Mouse (Mus musculus) left cerebral cortex, adult 11 months (tissue): Measurements from ENCODE around the gene Aspdh.

Source experiments
- DNase-seq: peaks from one replicate; pipeline ENCODE4 v3.0.0; 2022; ENCODE audit warnings: low spot score

The Aspdh gene

DNA sequence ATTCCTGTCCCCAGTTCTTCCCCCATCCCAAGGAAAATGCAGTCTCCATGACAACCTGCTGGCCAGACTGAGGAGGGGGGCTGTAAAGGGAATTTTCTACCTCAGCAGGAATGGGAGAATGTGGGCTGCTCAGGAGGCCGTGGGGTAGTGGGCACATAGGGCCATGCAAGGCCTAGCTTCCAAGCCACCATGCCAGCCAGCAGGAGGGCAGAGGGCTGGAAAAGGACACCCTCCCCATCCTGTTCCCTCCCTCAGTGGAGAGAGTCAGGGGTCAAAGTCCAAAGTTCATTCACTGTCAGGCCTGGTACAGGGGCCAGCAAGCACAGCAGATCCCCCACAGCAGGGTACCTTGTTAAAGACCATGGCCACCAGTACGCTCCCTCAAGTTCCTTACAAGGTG is at the start of gene Aspdh:
Aspdh (plus strand) TSS at position 281 of the 400 bp plus-strand sequence.
- DNase-seq: no peak

DNA sequence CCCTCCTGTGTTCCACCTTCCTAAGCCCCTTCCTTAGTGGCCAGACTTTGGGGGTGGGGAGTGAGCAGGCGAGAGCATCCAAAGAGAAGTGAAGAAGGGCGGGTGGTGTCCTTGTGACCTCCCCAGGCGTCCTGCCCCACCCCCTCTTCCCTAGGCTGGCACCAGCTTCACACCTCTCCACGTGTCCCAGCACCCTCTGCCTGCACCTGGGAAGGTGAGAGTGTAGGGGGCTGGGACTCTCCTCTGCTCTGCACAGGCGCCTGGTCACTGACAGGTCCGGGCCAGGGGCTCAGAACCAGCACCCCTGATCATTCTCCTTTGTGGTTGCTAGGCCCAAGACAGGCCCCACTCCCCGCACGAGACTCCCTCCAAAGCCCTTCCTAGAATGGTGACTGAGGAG is 37.5 kb upstream of the Aspdh start:
- DNase-seq: no peak

DNA sequence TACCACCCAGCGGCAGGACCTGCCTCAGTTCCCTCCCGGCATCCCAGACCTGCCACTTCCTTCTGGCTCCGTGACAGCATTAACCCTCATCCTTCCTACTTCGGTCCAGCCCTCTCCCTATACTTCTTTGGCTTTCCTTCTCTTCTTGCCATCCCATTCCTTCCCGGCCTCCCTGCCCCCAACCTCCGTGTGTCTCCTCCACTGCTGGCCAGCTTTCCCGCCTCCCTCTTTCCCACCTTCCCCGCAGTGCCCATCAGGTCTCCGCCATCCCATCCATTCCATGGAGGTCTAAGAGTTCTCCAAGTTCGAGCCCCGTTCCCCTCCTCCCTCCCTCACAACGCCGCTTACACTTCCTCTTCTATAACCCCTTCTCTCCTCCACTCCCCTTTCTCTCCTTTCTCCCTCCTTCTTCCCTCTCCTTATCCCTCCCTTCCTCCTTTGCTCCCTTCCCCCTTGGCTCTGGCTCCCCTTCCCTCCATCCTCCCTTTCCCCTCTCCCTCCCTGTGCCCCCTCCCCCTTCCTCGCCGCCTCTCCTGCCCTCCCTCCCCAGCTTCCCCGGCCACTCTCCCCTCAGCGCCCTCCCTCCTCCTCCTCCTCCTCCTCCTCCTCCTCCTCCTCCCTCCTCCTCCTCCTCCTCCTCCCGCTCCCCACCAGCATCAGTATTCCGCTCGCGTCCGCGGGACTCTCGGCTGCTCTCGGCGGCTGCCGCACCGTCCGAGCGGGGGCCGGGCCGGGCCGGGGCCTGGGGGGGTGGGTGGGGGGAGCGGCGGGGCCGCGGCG is 36.8 kb upstream of the Aspdh start:
- no peak for DNase-seq

DNA sequence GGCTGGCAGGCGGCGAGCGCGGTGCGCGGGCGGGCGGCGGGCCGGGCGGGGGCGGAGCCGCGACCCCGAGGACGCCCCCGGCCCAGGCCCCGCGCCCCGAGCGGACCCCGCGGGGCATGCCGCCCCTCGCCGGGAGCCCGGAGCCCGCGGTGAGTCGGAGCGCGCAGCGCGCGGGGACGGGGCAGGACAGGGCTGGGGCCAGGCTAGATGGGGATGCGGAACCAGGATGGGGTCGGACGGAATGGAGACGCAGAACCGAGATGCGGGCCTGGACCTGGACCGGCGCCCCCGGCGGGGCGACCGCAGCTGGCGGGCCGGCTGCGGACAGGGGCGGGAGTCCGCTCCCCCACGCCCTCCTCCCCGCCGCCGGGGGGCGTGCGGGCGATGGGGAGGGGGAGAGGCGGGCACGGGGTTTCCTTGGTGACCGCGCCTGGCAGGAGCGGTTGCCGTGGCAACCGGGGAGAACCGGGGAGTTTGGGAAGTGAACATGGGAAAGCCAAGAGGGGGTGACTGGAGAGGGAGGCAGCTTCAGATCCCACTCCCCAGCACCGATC is 36.1 kb upstream of the Aspdh start, which contains the start of gene Lrrc4b:
Lrrc4b (plus strand) TSS at position 51 of the 554 bp plus-strand sequence.
- DNase-seq: peak; percentile 65

DNA sequence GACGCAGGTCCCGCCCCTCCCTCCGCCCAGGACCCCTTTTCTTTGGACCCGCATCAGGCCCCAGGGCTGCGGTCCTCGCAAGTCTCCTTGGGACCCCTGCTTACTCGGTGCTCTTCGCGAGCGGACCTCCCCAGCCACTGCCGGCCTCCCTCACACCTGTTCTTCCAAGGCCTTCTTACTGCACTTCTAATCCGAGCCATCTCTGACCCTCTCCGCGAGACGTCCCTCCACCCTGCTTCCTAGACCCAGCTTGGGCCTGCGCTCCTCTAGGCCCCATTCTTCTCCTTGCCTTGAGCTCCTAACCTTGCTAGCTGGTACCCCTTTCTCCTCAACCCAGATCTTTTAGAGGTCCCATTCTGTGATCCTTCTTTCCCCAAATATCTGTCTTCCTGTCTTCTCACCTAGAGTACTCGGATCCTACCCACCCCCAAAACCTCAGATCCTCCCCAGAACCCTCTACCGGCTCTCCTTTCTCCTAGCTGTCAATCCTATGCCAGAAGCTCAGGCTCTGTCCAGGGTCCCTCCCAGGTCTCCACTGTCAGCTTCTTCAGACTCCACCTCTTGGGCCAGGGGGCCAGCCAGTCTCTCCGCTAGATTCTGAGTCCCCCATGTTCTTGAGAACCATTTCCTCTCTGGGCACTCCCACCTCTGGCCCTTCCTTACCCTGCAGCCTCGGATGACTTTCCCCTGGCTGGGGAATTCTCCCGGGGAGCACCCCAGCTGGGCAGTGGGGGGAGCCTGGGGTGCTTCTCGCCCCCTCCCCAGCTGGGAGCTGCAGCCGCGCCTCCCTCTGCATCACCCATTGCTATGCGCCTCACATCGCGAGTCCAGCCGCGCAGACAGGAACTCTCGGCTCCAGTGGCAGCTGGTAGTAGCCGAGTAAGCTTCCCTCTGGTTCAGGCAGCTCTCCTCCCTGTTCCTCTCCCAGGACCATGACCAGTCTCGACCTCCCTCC is 35.4 kb upstream of the Aspdh start:
- no peak for DNase-seq

DNA sequence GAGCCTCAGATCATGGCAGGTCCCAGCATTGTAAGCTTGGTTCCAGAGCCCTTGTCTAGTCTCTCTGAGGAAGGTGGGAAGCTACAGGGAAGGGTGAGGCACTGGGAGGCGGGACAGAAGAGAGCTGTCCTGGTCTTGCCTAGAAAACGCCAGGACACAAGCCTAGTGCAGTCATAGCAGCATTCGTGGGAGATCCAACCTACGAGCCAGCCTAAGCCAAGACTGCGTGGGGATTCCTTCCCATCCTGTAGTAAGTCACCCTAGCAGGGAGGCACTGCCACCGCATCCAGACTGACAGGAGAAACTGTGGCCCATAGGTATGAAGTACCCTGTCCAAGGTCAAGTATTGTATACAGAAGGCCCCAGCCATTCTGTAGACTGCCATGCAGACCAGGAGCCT is 32.6 kb upstream of the Aspdh start:
- DNase-seq: no peak

DNA sequence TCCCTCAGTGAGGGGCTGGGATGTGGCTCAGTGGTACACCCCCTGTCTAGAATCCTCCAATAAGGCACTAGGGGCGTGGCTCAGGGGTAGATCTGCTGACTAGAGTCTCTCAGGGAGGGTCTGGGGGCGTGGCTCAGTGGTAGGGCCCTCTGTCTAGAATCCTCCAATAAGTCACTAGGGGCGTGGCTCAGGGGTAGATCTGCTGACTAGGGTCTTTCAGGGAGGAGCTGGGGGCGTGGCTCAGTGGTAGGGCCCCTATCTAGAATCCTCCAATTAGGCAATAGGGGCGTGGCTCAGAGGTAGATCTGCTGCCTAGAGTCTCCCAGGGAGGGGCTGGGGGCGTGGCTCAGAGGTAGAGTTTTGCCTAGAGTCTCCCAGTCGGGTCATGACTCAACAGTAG is 31.8 kb upstream of the Aspdh start:
- peak; percentile 42 for DNase-seq

DNA sequence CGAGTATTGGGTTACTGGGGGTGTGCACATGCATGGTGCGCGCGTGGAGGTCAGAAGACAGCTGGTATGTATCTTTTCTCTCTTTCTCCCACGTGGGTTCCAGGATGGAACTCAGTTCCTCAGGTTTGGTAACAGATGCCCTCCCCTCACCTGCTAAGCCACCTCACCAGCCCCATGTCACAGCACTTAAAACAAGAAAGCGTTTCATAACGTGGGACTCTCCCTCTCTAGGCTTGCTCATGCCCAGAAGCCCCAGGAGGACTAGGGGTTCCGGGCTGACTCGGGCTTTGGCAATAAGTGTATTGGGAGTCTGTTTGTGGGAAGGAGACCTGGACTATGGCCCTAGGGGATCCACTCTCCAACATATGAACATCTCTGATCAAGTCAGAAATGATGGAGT is 31.1 kb upstream of the Aspdh start:
- DNase-seq: no peak

DNA sequence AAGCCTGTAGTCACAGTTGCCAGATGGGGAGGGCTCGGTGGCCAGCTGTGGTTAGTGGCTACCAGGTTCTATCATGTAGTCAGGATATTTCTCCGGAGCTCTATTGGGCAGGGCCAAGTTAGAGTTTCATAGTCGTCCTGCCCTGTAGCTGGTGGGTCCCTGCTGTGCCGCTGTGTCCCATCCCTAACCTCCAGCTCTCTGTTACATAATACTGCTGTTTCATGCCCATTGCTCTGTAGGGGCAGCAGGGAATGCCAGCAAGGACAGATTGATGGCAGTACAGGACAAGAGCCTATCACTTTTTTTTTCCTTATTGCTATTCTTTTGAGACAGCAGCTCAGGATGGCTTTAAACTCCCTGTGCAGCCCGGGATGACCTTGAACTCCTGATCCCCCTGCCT is 29.4 kb upstream of the Aspdh start:
- DNase-seq: no peak

DNA sequence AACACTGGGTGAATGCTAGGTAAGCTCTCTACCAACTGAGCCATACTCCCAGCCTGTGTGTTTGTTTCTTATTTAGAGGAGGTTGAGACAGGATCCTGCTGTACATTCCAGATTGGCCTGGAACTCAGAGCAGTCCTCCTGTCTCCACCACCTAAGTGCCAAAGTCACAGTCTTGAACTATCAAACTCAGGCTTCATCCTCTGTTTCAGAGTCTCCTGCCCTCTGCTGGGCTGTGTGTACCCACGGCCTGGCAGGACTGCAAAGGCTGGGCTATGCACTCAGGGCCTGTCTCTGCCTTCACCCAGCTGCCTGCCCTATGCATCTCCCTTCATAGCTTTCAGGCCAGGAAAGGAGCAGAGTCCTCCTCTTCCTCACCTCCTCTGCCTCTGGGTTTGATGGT is 28.9 kb upstream of the Aspdh start:
- no peak for DNase-seq

DNA sequence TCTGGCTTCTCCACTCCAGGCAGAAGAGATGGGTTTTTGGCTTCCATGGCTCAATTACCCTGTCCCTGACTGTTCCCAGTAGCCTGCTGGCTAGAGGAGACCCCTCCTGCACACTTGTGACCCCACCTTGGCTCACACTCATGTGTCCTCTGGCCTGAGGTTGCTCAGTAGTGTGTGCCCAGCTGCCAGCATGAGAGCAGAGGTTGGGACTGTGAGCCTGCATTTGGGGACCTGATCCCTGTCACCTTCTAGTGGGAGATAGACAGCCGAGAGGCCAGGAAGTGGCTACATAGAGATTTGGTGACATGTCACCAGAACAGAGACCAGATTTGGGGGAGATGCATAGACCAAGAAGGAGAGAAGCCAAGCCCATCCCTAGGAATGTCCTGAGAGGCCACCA is 28.0 kb upstream of the Aspdh start:
- DNase-seq: no peak

DNA sequence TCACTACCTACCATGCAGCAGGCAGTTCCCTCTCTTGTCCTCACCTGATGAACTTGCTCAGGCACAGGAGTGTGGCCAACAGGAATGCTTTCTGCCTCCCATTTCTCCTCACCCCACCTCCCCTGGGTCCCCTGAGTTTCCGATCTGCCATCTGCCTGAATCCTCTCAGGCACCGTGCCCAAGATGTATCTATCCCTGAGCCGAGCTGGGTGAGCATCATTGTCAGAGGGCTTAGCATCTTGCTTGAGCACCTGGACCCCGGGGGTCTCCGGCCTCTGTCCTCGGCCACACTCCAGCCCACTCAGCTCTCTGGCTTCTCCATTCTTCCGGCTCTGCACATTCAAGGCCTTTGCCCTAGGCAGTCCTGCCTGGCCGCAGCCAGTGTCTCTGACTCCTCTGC is 27.3 kb upstream of the Aspdh start:
- no peak for DNase-seq

DNA sequence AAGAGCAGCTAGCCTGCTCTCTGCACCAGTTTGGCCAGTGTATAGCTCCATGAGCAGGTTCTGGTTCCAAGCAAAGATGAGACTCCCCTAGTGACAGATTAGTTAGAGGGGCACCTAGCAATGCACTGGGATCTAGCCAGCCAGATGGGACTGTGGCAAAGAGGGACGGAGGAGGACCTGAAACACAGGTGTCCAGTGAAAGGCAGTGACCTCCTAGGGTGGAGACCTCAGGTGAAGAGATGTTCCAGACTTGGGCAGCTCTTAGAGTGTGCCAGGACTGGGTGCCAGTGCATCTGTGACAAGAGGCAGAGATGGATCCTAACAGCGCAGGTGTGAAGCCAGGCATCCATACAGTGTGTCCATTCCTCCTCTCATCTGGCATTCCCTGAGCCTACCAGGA is 25.5 kb upstream of the Aspdh start:
- no peak for DNase-seq

DNA sequence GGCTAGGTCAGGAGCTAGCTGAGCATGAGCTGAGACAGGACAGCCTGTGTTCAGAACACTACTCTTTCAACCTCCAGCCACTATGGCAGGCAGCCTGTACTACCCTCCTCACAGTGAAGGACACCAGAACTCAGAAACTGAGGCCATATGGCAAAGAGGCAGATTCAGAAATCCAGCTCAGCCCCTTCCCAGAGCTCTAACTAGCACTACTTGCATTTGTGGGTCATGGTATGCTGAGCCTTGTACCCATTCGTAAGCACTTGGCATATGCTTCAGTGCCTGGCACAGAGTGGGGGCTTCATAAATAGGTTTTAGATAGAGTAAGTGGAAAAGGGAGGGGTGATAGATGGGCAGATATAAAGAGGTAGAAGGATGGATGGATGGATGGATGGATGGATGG is 24.7 kb upstream of the Aspdh start:
- no peak for DNase-seq

DNA sequence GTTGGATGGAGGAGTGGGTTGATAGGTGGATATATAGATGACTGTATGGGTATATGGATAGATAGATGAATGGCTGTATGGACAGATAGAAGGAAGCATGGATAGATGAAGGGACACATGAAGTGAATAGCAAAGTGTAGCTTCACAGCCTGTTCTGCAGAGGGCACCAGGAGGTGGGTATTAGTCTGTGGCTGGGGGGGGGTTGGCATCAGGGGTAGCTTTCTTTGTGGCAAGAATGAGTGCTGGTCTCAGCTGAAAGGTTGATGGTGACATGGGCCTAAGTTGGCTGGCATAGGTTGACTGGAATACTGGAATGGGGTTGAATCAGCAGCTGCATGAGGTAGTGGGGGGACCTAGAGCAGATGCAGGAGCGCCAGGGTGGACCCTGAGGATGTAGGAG is 24.0 kb upstream of the Aspdh start:
- DNase-seq: no peak

DNA sequence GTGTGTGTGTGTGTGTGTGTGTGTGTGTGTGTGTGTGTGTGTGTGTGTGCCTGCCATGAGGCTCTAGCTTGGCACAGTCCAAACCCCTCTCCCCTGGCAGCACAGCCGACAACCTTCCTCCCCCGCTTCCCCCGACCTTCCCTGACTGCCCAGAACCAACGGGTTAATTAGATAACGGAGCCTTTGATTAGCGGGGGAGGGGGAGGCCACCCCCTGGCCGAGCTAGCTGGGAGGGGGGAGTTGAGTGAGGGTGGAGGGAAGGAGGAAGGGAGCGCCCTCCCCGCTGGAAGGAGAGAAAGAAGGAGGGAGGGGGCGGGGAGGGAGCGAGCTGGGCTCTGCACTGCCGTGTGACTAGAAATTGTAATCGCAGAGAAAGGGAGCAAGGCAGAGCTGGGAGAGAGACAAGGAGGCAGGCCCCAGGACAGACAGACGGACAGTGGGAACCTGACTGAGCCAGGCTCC is 23.5 kb upstream of the Aspdh start:
- DNase-seq: no peak

DNA sequence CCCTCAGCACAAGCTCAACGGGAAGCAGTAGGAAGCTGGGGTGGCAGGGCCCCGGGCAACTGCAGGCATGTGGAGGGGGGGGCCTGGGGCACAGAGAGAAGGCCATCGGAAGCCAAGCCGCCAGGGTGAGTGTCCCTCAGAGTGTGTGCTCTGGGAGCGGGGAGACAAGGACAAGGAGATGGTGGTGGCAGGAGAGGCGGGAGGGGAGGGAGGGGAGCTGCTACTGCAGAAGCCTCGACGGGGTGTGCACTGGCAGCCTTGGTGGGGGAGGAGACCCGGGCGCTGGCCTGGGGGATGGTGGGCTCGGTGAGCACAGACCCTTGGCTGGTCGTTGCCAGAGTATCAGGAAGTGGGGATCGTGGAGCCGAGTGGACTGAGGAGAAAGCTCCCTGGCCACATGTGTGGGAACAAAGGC is 22.8 kb upstream of the Aspdh start:
- DNase-seq: no peak

DNA sequence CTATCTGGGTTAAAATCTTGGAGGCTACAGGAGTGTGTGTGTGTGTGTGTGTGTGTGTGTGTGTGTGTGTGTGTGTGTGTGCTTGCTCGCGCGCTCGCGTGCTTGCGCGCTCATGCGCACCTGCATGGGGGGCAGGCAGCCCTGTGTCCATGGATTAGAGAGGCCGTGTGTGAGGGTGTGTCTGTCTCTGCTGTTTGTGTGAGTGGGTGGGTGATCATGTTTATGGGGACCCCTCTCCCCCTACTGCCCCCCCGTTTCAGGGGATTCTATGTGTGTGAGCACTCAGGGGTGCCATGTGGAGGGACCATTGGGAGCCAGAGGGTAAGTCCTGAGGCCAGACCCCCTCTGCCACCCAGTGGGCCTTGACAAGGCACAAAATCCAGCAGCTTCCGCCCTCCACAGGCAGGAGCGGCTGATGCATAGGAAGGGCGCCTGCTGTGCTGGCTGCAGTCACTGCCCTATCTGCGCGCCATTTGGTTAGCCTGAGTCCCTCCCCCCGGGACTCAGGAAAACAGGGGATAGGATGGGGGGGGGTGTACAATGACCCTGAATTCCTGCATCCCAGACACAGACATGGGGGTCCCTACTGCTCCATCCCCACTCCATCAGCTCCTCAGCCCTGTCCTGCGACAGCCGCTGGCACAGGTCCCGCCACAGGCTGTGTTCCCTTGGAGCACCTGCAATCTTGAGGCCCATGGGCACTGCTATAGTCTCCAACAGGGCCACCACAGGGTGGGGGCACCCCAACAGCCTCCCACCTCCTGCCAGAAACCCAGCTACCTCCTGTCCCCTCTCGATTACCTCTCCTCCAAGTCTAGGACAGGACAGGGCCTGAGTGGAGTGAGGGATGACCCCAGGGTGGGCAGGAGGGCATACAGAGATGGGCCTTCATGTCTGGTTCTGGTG is 21.7 kb upstream of the Aspdh start:
- DNase-seq: no peak

DNA sequence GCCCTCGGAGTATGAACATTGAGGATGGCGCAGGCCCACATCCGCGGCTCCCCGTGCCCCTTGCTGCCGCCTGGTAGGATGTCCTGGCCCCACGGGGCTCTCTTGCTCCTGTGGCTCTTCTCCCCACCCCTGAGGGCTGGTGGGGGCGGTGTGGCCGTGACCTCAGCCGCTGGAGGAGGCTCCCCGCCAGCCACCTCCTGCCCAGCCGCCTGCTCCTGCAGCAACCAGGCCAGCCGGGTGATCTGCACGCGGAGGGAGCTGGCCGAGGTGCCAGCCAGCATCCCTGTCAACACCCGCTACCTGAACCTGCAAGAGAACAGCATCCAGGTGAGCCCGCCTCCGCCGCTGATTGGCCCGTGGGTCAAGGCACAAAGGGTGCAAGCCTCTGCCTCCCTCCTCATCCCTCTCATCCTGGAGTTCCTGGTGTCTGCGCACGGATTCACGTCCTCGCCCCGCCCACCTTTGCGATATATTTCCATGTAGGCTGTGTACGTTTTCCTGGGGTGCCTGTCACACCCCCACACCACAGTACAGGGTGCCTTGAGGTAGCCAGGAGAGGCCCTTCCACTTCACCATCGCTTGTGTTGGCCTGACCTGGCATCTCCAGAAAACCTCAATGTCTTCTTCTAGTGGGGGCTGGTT is 20.2 kb upstream of the Aspdh start:
- DNase-seq: no peak

DNA sequence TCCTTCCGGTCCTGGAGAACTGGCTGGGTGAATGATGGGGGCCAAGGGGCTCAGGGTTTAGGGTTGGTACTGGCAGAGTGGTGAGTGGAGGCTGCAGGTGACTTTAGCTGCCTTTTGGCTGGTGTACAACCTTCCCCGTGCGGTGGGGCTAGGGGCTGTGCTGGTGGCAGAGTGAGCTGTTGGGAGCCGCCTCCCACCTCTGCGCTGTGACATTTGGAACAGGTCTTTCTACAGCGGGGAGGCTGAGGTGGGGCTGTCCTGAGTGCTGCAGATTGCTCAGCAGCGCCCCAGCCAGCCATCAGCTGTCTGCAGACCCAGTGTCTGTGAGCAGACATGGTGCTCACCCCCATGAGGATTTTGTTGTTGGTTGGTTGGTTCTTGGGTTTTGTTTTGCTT is 19.7 kb upstream of the Aspdh start:
- no peak for DNase-seq
